Mouse (Mus musculus): ENCODE measurements around the gene Myadml2. TPM values are rescaled to one million over a fixed set of nuclear protein-coding genes. Genes with fewer than 3 reads are reported as not detected.
A peak's percentile ranks its signal among the peaks of the same experiment; 100 is the strongest.

Myadml2 gene
- total and polyA plus RNA-seq, 3 experiments, result 0.68 TPM; not detected in 2

DNA sequence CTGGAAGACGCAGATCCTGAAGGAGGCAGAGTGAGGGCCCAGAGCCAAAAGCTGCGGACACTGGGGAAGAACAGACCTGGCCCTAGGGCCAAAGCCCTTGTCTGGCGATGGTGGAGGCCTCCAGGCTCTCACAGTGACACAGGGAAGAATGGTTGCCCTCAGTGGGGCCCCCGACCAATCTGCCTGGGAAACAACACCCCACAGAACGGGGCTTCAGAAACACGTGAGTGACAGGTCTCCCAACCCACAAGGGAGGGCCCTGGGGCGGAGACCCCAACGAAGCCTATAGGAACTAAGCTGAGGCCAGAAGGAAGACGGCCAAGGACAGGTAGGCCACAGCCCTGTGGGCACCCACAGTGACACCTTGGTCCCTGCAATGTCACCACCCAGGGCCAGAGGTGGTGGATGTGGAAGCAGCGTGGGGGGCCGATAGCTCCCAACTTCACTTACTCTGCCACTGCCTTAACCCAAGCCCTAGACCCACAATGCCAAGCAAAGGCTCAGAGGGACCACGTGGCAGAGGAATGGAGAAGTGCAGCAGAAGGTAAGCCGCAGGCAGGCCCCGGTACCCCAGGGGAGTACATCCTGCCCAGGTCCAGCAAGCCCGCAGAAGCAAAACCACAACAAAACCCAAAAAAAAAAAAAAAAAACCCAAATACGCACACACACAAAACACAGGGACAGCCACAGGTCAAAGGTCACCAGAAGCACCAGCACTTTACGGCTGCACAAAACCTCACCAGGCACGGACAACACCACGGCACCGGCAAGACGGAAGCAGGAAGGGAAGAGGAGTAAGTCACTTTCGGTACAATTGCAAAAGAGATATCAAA, 20.3 kb downstream of the Myadml2 start:
- Histone ChIP-seq H3K27me3 (replicated peaks) (no peaks in the 10 kb centered on the region), H3K9me3 (replicated peaks; ENCODE audit: low read length) (no peaks in the 10 kb centered on the region), H3K36me3 (replicated peaks in 1 of 2; ENCODE audit: control insufficient read depth in 1 of 2, insufficient read depth in 1 of 2, low read length in 1 of 2) (peaks cover 31 to 47% of the 10 kb centered on the region in 2 experiments), H3K79me2 (replicated peaks; ENCODE audit: control insufficient read depth, extremely low read depth, insufficient read depth, poor library complexity, severe bottlenecking) (peaks cover 57% of the 10 kb centered on the region), H3K4me1 (ENCODE audit: control insufficient read depth in 1 of 2, insufficient read depth in 2 of 2) (peaks cover 42 to 80% of the 10 kb centered on the region in 2 experiments), H3K4me2 (ENCODE audit: insufficient read depth, low read depth, poor library complexity, severe bottlenecking) (peak overlapping the region; percentile 37), H3K4me3 (replicated peaks in 1 of 3; ENCODE audit: low read depth in 2 of 3, low read length in 2 of 3, poor library complexity in 1 of 3) (peak overlapping the region; percentile 23 to 74 (median 35)), H3K9ac (ENCODE audit: insufficient read depth, low read depth) (peak overlapping the region; percentile 16; the same call in 1 of the 2 replicates), H3K27ac (ENCODE audit: insufficient read depth, low read depth) (peak overlapping the region; percentile 75)
- in situ Hi-C loops (cut with MboI; ENCODE audit: low pct_ligation_motif_present, low pct_unique_long_range_greater_than_20kb, low sequenced_read_pairs), result loop anchor here (10.0 kb wide), 1 partner anchor 57 kb away; no protein-coding TSS in a partner anchor
- dilution Hi-C loops (cut with MboI; ENCODE audit: extremely low pct_ligation_motif_present, extremely low pct_unique_long_range_greater_than_20kb, low sequenced_read_pairs), result no loop called here
- TF ChIP-seq RCOR1 (conservative IDR thresholded peaks at IDR 0.05; ENCODE audit: low read depth, low read length) (no peak), HCFC1 (IDR thresholded peaks at IDR 0.05; ENCODE audit: low read depth, low read length) (peak; percentile 79), POLR2AphosphoS2 (IDR thresholded peaks at IDR 0.05; ENCODE audit: low read depth, low read length) (no peak), JUN (IDR thresholded peaks at IDR 0.05; ENCODE audit: insufficient read depth, low read depth, low read length) (no peak), TCF12 (IDR thresholded peaks at IDR 0.05; ENCODE audit: low read depth, low read length) (peak; percentile 70), MYC (IDR thresholded peaks at IDR 0.05; ENCODE audit: low read depth, low read length) (peak; percentile 99), RAD21 (IDR thresholded peaks at IDR 0.05; ENCODE audit: low read depth, low read length) (no peak), BHLHE40 (IDR thresholded peaks at IDR 0.05; ENCODE audit: low read depth, low read length) (peak; percentile 79), ZNF384 (IDR thresholded peaks at IDR 0.05; ENCODE audit: low read depth, low read length) (peak; percentile 95), EP300 (IDR thresholded peaks at IDR 0.05; ENCODE audit: low read length) (peak; percentile 70), NRF1 (IDR thresholded peaks at IDR 0.05; ENCODE audit: low read depth, low read length) (no peak), CTCF (conservative IDR thresholded peaks at IDR 0.05 in 1 of 2, IDR thresholded peaks at IDR 0.05 in 1 of 2; ENCODE audit: low read depth in 2 of 2, low read length in 2 of 2) (no peak), KAT2A (IDR thresholded peaks at IDR 0.05; ENCODE audit: insufficient replicate concordance, low read length) (peak; percentile 74; the same call in 1 of the 2 replicates), E2F4 (IDR thresholded peaks at IDR 0.05; ENCODE audit: insufficient replicate concordance, low read depth, low read length) (no peak), ELF1 (IDR thresholded peaks at IDR 0.05; ENCODE audit: low read depth, low read length) (peak; percentile 91), ZKSCAN1 (IDR thresholded peaks at IDR 0.05; ENCODE audit: borderline replicate concordance, low read depth, low read length) (peak; percentile 5; the same call in 1 of the 2 replicates), CHD2 (IDR thresholded peaks at IDR 0.05; ENCODE audit: low read length) (peak; percentile 80), MAFK (IDR thresholded peaks at IDR 0.05; ENCODE audit: insufficient replicate concordance, low read length) (peak; percentile 65), SMC3 (IDR thresholded peaks at IDR 0.05; ENCODE audit: low read depth, low read length) (no peak), ETS1 (conservative IDR thresholded peaks at IDR 0.05; ENCODE audit: low read depth, low read length) (peak; percentile 73), ZC3H11A (IDR thresholded peaks at IDR 0.05; ENCODE audit: low read depth, low read length) (no peak), CHD1 (IDR thresholded peaks at IDR 0.05; ENCODE audit: low read depth, low read length) (no peak), PAX5 (IDR thresholded peaks at IDR 0.05; ENCODE audit: low read length) (no peak), MAX (IDR thresholded peaks at IDR 0.05; ENCODE audit: low read length) (peak; percentile 99), IRF4 (IDR thresholded peaks at IDR 0.05; ENCODE audit: low read depth, low read length) (peak; percentile 63), MEF2A (IDR thresholded peaks at IDR 0.05; ENCODE audit: borderline replicate concordance, low read depth, low read length) (peak; percentile 87), POLR2A (IDR thresholded peaks at IDR 0.05; ENCODE audit: low read depth, low read length) (peak; percentile 67), USF1 (IDR thresholded peaks at IDR 0.05; ENCODE audit: low read depth, low read length) (peak; percentile 71), NELFE (IDR thresholded peaks at IDR 0.05; ENCODE audit: low read depth, low read length) (peak; percentile 40; the same call in 1 of the 2 replicates), MXI1 (IDR thresholded peaks at IDR 0.05; ENCODE audit: low read depth, low read length) (peak; percentile 97), ZMIZ1 (IDR thresholded peaks at IDR 0.05; ENCODE audit: low read depth, low read length) (peak; percentile 56), USF2 (conservative IDR thresholded peaks at IDR 0.05; ENCODE audit: low read depth, low read length) (peak; percentile 57; the same call in 1 of the 2 replicates), SIN3A (IDR thresholded peaks at IDR 0.05; ENCODE audit: low read length) (peak; percentile 82), JUND (conservative IDR thresholded peaks at IDR 0.05; ENCODE audit: low read depth, low read length) (no peak), TBP (conservative IDR thresholded peaks at IDR 0.05; ENCODE audit: low read depth, low read length) (0 out of 2 replicates have a peak, but pooled peaks have one; percentile 29)
- DNase-seq (ENCODE audit: extremely low read depth), result peak; percentile 94
